Mouse (Mus musculus): ENCODE data around the gene Epha3.

The Epha3 gene

GRCm38 (mm10) chr16:63653393-63653918 lies 210.5 kb downstream of the Epha3 start:
- no peak for DNase-seq (ENCODE audit: low spot score in 2 of 2)

- no peak for DNase-seq (ENCODE audit: low spot score in 2 of 2)
These were observed 213.2 kb downstream of the Epha3 start for GRCm38 (mm10) chr16:63650760-63651159.

- no peak for DNase-seq (ENCODE audit: low spot score in 2 of 2)
These were observed 217.4 kb downstream of the Epha3 start for GRCm38 (mm10) chr16:63646577-63646976.

- no peak for DNase-seq (ENCODE audit: low spot score in 2 of 2)
These were observed 221.3 kb downstream of the Epha3 start for GRCm38 (mm10) chr16:63642641-63643040.

GRCm38 (mm10) chr16:63641603-63642002 lies 222.4 kb downstream of the Epha3 start:
- no peak for DNase-seq (ENCODE audit: low spot score in 2 of 2)

- DNase-seq (ENCODE audit: low spot score in 2 of 2) = no peak
These were observed 225.3 kb downstream of the Epha3 start for GRCm38 (mm10) chr16:63638701-63639100.

GRCm38 (mm10) chr16:63633748-63634166 lies 230.2 kb downstream of the Epha3 start:
- DNase-seq (ENCODE audit: low spot score in 2 of 2) = no peak

- no peak for DNase-seq (ENCODE audit: low spot score in 2 of 2)
These were observed 238.7 kb downstream of the Epha3 start for GRCm38 (mm10) chr16:63625229-63625628.

- DNase-seq (ENCODE audit: low spot score in 2 of 2) = no peak
These were observed 242.1 kb downstream of the Epha3 start for GRCm38 (mm10) chr16:63621845-63622244.

- DNase-seq (ENCODE audit: low spot score in 2 of 2) = no peak
These were observed 248.6 kb downstream of the Epha3 start for GRCm38 (mm10) chr16:63615396-63615795.

- no peak for DNase-seq (ENCODE audit: low spot score in 2 of 2)
These were observed 251.0 kb downstream of the Epha3 start for GRCm38 (mm10) chr16:63613006-63613405.

GRCm38 (mm10) chr16:63600229-63600628 lies 263.7 kb downstream of the Epha3 start:
- DNase-seq (ENCODE audit: low spot score in 2 of 2) = no peak

- DNase-seq (ENCODE audit: low spot score in 2 of 2) = no peak
These were observed 269.3 kb downstream of the Epha3 start for GRCm38 (mm10) chr16:63594656-63595055.

- no peak for DNase-seq (ENCODE audit: low spot score in 2 of 2)
These were observed 294.2 kb downstream of the Epha3 start for GRCm38 (mm10) chr16:63569746-63570145.

GRCm38 (mm10) chr16:63566106-63566836 lies 297.7 kb downstream of the Epha3 start:
- DNase-seq (ENCODE audit: low spot score in 2 of 2) = no peak

- DNase-seq (ENCODE audit: low spot score in 2 of 2) = no peak
These were observed 307.4 kb downstream of the Epha3 start for GRCm38 (mm10) chr16:63556410-63557146.

GRCm38 (mm10) chr16:63552531-63552930 lies 311.4 kb downstream of the Epha3 start:
- DNase-seq (ENCODE audit: low spot score in 2 of 2) = no peak

GRCm38 (mm10) chr16:63539489-63539888 lies 324.5 kb downstream of the Epha3 start:
- DNase-seq (ENCODE audit: low spot score in 2 of 2) = no peak

GRCm38 (mm10) chr16:63528821-63529220 lies 335.2 kb downstream of the Epha3 start:
- no peak for DNase-seq (ENCODE audit: low spot score in 2 of 2)

GRCm38 (mm10) chr16:63517636-63518035 lies 346.3 kb downstream of the Epha3 start:
- DNase-seq (ENCODE audit: low spot score in 2 of 2) = no peak

GRCm38 (mm10) chr16:63510069-63510468 lies 353.9 kb downstream of the Epha3 start:
- DNase-seq (ENCODE audit: low spot score in 2 of 2) = no peak

GRCm38 (mm10) chr16:63506437-63506836 lies 357.5 kb downstream of the Epha3 start:
- DNase-seq (ENCODE audit: low spot score in 2 of 2) = no peak

GRCm38 (mm10) chr16:63501456-63501855 lies 362.5 kb downstream of the Epha3 start:
- DNase-seq (ENCODE audit: low spot score in 2 of 2) = no peak

Data from frontal cortex, postnatal 14 days (tissue).